Mouse (Mus musculus): ENCODE measurements around the gene 2510009E07Rik. TPM values are rescaled to one million over a fixed set of nuclear protein-coding genes. Genes with fewer than 3 reads are reported as not detected.
"Not testable (repeated sequence)": the region's sequence is repeated elsewhere in the genome, so short reads cannot be mapped to it uniquely, and the experiment has no call there.

The 2510009E07Rik gene
- total RNA-seq, 2 experiments from 2014 or later = 47.3 to 58.4 TPM

DNA sequence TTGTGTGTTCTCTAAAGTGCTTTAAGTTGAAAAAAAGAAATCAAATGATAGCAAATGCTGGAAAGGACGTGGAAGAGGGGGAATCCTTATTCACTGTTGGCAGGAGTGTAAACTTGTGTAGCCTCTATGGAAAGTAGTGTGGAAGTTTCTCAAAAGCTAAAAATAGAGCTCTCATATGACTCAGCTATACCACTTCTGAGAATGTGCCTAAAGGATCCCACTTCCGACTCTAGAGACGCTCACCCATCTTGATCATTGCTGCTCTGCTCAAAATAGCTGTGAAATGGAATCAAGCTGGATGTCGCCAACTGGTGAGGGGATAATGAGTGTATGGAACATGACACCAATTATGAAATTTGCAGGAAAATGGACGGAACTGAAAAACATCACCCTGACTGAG lies 7.1 kb downstream of the 2510009E07Rik start:
- no peak for DNase-seq (ENCODE audit: low spot score in 2 of 2)

- DNase-seq (ENCODE audit: low spot score in 2 of 2) = no peak
Measured at GRCm38 (mm10) chr16:21676791-21677190, 17.7 kb downstream of the 2510009E07Rik start.

GRCm38 (mm10) chr16:21673651-21674050 lies 20.8 kb downstream of the 2510009E07Rik start:
- not testable (repeated sequence) for DNase-seq (ENCODE audit: low spot score in 2 of 2)

DNA sequence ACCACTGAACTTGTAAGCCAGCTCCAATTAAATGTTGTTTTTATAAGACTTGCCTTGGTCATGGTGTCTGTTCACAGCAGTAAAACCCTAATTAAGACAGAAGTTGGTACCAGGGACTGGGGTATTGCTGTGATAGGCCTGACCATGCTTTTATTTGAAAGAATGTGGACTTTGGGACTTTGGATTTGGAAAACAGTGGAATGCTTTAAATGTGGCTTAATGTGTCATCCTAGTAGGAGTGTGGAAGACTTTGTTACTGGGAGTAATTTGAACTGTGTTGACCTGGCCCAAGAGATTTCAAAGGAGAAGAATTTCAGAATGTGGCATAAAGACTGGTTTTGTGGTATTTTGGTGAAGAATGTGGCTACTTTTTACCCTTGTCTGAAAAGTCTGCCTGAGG lies 21.4 kb downstream of the 2510009E07Rik start:
- not testable (repeated sequence) for DNase-seq (ENCODE audit: low spot score in 2 of 2)

- DNase-seq (ENCODE audit: low spot score in 2 of 2) = no peak
Measured at GRCm38 (mm10) chr16:21671878-21672277, 22.6 kb downstream of the 2510009E07Rik start.

GRCm38 (mm10) chr16:21665423-21665986 lies 29.0 kb downstream of the 2510009E07Rik start:
- DNase-seq (ENCODE audit: low spot score in 2 of 2) = no peak

GRCm38 (mm10) chr16:21664633-21665363 lies 29.7 kb downstream of the 2510009E07Rik start:
- no peak for DNase-seq (ENCODE audit: low spot score in 2 of 2)

DNA sequence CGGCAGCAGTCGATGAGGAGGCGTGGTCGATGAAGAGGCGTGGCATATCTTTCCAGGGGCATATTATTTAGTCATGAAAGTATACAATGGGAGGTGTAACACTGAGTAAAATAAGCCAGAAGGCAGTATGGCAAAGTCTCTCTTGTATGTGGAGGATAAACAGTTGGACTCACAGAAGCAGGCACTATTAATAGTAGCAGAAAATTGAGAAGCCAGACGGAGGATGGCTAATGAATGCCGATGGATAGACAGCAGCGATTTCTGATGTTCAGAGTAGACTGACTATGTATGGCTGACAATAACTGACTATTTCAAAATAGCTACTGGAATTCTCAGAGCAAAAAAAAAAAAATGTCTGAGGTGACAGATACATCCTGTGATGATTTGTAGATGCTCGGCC lies 38.5 kb downstream of the 2510009E07Rik start:
- peak in 1 of 2 experiments; percentile 69 for DNase-seq (ENCODE audit: low spot score in 2 of 2)

- DNase-seq (ENCODE audit: low spot score in 2 of 2) = no peak
Measured at GRCm38 (mm10) chr16:21655291-21655690, 39.2 kb downstream of the 2510009E07Rik start.

GRCm38 (mm10) chr16:21654384-21654783 lies 40.1 kb downstream of the 2510009E07Rik start:
- DNase-seq (ENCODE audit: low spot score in 2 of 2) = no peak

DNA sequence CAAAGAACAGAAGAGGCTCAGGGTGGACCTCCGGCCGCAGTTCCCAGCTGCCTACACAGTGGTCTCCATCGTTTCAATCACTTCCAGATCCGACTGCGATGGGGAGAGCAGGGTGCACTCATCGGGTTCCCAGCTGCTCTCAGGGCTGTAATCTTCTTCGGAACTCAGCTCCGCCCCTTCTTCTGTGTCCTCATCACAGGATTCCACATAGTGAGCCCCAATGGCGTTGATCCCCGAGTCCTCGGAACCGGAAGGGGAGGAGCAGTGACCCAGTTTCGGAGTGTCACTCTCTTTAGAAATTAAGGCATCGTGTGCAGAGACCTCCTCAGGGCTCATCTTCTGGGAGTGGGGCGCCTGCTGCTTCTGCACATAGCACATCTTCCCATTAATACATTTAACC lies 41.3 kb downstream of the 2510009E07Rik start:
- no peak for DNase-seq (ENCODE audit: low spot score in 2 of 2)

DNA sequence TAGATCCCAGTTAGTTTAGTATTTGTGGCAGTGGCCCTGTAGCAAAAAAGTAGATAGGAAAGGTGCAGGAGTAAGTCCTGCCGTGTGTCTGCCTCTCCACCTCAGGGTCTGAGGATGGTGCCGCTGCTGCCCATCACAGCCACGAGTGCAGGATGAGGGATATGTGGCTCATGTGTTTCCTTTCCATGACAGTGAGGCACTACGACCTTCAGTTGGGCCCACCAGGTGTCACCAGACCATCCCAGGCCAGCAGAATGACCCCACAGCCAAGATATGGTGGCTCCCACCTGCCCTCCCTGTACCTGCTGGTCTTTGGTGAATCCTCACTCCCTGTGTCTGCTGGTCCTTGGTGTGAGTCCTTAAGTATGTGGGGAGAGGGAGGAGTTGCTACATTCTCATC lies 43.3 kb downstream of the 2510009E07Rik start:
- DNase-seq (ENCODE audit: low spot score in 2 of 2) = no peak

GRCm38 (mm10) chr16:21650289-21650688 lies 44.2 kb downstream of the 2510009E07Rik start:
- DNase-seq (ENCODE audit: low spot score in 2 of 2) = no peak

DNA sequence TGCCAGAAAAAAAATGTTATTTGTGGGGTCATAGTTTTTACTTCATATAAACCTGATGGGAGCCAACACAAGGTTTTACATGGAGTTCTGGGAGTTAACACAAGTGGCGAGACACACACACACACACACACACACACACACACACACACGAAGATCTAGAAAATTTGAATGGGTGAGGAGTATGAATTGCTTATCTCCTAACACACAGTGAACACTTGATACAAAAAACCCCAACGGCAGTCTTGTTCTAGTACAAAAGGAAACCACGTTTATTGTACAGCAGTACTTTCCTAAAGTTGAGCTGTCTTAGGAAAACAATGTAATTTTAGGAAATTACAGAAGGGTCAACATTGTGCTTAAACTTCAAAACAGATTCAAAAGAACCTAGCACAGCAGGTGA lies 45.7 kb downstream of the 2510009E07Rik start:
- DNase-seq (ENCODE audit: low spot score in 2 of 2) = no peak

DNA sequence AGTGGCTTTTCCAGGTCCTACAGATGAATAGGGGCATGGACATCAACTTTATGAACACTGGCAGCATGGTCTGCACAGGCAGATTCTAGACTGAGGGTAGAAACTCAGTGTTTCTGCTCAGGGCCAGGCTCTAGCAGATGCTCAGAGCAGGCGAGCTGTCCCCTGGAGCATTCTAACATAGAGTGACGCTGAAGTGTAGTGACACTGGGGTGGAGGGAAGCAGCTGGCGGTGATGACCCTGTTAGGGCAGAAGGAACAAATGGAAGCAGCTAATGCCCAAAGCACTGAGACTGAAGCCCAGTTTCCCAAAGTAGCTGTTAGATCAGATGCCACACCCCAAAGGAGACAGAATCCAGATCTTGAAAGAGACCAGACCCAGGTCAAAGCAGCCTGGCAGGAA lies 48.0 kb downstream of the 2510009E07Rik start:
- DNase-seq (ENCODE audit: low spot score in 2 of 2) = no peak

- DNase-seq (ENCODE audit: low spot score in 2 of 2) = peak in 1 of 2 experiments; percentile 59
Measured at GRCm38 (mm10) chr16:21645915-21646314, 48.5 kb downstream of the 2510009E07Rik start.

- DNase-seq (ENCODE audit: low spot score in 2 of 2) = no peak
Measured at GRCm38 (mm10) chr16:21644574-21644973, 49.9 kb downstream of the 2510009E07Rik start.

GRCm38 (mm10) chr16:21644066-21644561 lies 50.4 kb downstream of the 2510009E07Rik start:
- DNase-seq (ENCODE audit: low spot score in 2 of 2) = no peak

DNA sequence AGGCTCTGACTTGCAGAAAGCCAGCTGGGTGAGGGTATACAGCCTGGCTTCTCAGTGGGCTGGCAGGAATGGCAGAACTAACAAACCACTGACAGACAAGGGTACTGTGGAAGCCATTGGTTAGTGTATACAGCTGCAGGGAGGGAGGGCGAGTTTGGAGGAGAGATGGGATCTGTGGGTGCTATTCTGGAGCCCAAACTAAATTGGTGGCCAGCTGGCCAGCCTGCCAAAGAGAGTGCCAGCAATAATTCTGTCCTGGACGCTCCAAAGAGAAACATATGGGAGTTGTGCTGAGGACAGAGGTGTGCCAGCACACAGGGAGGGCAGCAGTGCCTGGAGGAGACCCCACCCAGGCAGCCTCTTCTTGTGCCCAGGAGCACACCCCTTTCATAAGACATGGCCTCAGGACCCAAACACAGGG lies 50.8 kb downstream of the 2510009E07Rik start:
- peak; percentile 45 to 55 for DNase-seq (ENCODE audit: low spot score in 2 of 2)

GRCm38 (mm10) chr16:21642906-21643305 lies 51.6 kb downstream of the 2510009E07Rik start:
- DNase-seq (ENCODE audit: low spot score in 2 of 2) = no peak

- DNase-seq (ENCODE audit: low spot score in 2 of 2) = no peak
Measured at GRCm38 (mm10) chr16:21641944-21642343, 52.5 kb downstream of the 2510009E07Rik start.

DNA sequence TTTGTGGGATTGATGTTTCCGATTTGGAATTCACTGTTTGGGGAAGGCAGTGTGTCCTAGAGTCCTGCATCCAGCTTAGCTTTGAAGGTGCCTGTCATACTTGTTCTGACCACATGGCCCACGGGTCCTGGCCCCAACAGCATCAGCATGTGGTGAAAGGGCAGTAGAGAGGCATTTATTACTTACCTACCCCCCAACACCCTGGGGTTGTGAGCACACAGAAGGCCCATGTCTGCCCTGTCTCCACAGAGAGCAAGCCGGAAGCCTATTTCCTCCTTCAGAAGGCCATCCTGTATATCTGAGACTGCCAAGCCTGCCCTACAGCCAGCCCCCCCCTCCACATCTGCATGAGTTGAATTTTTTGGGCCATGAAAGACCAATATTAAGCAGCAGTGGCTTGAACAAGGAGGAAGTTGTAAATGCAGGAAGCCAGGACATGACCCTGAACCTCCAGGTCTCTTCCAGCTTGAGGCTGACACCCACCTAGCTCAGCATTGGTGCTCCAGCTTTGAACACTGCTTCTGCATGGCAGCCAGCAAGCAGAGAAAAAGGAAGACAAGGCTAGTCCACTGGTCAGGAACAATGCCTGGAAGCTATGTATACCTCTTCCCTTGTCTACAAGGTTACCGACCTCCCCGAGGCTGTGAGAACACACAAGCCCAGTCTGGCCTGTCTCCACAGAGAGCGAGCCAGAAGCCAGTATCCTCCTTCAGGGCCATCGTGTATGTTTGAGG lies 53.5 kb downstream of the 2510009E07Rik start:
- no peak for DNase-seq (ENCODE audit: low spot score in 2 of 2)
